Mouse (Mus musculus): ENCODE results near the gene Cirbp.

DNA sequence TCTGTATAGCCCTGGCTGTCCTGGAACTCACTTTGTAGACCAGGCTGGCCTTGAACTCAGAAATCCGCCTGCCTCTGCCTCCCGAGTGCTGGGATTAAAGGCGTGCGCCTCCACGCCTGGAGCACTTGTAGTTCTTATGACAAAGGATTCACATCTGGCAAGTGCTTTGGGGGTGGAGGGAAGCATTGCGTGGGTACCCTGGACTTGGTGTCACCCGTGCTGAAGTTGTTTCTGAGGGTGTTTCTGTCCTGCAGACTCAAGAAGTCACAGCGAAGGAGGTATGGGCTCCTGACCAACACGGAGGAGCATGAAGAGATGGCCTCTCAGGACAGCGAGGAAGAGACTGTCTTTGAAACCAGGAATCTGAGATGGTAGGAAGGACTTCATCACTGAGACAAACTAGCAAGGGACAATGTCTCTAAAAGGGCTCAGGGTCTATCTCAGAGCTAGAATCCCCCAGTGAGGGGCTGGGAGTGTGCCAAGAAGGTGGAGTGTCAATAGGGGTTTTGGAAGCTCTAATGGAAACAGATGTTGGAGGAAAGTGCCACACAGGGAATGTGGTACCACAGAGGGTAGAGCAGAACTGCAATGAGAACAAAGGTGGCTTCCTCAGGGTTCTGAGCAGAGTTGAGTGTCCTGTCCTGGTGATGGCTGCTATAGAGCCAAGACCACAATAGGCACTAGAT lies 8.3 kb downstream of the Cirbp start:
- TF ChIP-seq CTCF (IDR thresholded peaks at IDR 0.05; ENCODE audit: low read depth) = no peak
- TF ChIP-seq EP300 (IDR thresholded peaks at IDR 0.05; ENCODE audit: low read depth) = no peak
